Mouse (Mus musculus): ENCODE measurements around the gene Gm9844. TPM values are rescaled to one million over a fixed set of nuclear protein-coding genes. Genes with fewer than 3 reads are reported as not detected.
"Not testable (repeated sequence)": the region's sequence is repeated elsewhere in the genome, so short reads cannot be mapped to it uniquely, and the experiment has no call there.

The Gm9844 gene
- total RNA-seq, 4 experiments from 2014 or later = not detected

DNA sequence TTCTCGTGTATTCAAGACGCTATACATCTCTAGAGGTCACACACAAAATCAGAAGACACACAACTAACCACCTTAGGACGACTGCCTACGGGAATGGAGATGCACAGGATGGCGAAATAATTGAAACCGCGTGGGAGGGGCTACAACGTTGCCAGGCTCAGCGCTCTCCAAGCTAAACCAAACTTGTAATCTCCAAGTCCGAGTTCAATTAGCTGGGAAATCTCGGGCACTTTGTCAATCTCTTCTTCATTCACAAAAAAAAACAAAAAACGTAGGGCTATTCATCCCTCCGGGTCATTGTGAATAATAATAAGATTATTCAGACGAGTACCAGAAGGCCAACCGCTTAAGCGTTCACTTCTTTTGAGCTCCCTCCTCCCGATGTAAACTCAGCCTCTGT lies 7.1 kb downstream of the Gm9844 start:
- DNase-seq (ENCODE audit: low spot score) = no peak

DNA sequence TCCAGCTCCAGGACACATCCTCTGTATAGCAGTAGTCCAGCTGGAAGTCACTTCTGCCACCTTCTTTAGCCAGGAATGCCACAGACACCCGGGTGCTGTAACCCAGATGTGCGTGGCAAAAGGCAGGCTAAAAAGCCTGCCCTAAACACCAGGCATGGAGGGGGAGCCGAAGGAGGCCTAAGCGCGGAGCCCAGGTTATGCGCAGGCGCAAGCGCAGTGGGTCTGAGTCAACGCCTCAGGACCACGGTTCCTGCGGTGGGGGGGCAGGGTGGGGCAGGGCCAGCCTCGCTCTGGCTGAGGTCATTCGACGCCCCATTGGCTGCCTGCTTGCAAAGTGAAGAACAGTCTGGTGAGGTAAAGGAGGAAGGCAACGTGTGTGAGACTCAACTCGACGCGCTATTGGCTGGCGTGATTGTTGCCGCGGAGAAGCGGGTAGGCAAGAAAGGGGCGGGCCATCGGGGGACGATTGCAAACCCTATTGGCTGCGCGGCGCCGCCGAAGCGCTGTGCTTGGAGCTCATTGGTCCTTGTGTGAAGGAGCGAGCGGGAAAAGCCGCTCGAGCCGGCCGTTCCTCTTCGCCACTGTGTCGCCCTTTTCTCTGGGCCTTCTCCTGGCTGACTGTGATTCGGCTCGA lies 7.6 kb downstream of the Gm9844 start, which contains the start of the genes Lypd4 and Dmrtc2:
TSS of gene Lypd4 (minus strand) at position 410 of the 634 bp plus-strand sequence.
TSS of gene Dmrtc2 (plus strand) at position 526 of the 634 bp plus-strand sequence.
- no peak for DNase-seq (ENCODE audit: low spot score)

DNA sequence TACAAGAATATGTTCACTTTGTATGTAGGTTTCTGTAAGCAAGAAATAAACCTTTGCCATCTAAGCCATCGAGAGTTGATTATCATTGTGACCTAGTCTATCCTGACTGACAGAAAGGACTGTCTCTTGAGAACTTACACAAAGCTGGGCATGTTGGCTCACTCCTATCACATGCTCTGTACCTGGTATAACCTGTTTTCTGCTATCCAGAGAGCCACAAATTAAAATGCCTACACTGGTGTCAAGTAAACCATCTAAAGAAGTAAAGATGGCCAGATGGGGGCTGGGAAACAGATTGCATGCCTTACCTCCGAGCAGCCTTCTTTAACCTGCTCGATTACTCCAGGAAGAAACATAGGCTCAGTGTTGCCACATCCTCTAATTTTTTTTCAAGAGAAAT lies 15.6 kb downstream of the Gm9844 start:
- no peak for DNase-seq (ENCODE audit: low spot score)

DNA sequence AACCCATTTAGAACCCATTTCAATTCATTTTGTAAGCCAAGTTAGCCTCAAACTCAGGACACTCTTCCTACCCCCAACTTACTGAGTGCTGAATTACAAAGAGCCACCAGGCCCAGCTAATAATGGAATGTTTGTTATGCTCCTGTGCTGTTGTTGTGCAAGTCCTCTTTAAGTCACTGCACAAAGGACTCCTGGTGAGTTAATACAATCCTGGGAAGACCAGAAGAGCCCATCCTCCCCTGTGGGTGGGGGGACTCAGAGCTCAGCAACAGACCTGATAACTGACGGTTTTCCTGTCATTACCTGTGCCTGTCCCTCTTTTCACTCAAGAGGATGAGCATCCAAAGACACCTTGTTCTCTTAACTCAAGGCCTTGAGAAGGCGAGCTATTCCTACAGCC lies 17.6 kb downstream of the Gm9844 start:
- DNase-seq (ENCODE audit: low spot score) = no peak

DNA sequence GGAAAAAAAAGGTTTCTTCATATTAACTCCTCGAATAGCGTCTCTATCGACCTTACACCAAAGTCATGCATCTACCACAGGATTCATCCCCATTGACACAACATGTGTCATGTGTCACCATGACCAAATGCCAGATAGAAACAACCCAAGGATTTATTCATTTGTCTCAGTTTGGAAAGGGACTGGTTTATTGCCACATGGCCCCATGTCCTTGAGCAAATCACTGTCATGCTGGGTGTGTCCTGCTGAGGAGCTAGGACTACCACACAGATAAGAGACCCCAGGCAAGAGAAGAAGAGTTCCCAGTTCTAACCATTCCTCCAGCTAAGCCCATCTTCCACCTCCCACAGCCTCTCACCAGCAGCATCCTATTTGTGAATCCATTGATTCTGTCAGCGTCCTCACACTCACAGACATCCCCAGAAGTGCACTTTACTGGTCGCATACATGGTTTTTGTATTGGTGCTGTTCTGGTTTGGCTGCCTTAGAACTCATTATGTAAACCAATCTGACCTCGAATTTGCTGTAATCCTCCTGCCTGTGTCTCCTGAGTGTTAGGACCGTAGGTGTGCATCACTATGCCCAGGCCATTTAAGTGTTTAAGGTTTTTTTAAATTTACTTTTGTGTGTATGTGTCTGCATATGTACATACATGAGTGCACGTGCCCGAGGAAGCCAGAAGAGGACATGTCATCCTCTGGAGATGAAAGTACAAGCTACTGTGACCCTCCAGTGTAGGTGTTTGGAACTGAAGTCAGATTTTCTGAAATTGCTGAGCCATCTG lies 20.6 kb downstream of the Gm9844 start:
- no peak for DNase-seq (ENCODE audit: low spot score)

DNA sequence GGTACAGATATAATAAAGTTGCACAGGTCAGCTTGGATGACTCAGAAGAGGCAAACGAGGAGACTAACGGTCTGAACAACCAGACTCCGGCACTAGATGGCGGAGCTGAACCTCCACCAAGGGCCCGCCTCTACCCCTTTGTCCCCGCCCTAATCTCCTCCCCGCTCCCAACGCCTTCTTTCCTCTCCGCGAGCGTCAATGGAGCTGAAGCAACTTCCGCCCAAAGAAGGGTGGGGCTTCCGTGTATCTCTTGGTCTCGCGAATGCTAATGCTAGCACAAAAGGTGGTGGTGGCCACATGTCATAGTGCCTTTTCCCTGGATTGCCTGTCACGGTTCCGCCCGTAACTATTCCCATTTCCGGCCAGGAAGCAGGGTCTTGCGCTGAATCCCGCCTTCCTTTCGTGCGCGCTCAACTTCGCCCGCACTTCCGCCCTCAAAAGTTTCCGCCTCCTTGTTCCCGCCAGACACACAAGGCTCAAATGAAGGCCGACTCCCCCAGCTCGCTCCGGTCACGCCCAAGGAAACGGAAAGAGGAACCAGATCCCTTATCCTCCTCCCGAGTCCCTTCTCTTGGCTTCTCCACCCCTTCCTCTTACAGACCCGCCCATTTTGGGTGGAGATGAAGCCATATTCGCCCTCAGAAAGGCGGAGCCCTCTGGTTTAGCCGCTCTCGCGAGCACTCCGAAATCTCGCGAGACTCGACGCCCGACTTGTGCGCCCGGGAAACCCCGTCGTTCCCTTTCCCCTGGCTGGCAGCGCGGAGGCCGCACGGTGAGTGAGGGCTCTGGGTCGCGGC lies 22.1 kb downstream of the Gm9844 start, which contains the start of gene Rps19:
TSS of gene Rps19 (plus strand) at position 476 of the 797 bp plus-strand sequence.
- peak; percentile 99 for DNase-seq (ENCODE audit: low spot score)

DNA sequence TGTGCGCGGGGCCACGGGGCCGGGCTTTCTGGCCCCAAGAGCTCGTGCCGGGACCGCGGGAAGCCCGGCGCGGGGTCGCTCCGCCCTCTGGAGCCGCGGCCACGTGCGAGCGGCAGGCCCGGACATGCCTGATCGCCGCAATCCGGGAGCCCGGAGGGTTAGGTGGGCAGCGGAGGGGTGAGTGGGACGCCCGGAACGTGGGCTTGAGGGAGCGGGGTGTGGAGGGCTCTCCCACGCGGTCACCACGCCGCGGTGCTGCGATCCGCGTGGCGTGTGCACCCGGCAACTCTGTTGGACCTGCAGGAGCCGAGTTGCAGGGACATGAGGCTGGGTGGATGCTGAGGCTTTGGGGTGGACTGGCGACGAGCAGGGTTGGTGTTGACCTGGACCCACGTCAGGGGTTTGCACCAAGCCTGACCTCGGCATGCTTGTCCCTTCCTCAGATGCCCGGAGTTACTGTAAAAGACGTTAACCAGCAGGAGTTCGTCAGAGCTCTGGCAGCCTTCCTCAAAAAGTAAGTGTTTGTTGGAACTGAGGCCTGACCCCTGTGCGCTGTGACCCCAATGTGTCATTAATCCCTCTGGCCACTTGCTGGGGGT lies 22.8 kb downstream of the Gm9844 start:
- no peak for DNase-seq (ENCODE audit: low spot score)

DNA sequence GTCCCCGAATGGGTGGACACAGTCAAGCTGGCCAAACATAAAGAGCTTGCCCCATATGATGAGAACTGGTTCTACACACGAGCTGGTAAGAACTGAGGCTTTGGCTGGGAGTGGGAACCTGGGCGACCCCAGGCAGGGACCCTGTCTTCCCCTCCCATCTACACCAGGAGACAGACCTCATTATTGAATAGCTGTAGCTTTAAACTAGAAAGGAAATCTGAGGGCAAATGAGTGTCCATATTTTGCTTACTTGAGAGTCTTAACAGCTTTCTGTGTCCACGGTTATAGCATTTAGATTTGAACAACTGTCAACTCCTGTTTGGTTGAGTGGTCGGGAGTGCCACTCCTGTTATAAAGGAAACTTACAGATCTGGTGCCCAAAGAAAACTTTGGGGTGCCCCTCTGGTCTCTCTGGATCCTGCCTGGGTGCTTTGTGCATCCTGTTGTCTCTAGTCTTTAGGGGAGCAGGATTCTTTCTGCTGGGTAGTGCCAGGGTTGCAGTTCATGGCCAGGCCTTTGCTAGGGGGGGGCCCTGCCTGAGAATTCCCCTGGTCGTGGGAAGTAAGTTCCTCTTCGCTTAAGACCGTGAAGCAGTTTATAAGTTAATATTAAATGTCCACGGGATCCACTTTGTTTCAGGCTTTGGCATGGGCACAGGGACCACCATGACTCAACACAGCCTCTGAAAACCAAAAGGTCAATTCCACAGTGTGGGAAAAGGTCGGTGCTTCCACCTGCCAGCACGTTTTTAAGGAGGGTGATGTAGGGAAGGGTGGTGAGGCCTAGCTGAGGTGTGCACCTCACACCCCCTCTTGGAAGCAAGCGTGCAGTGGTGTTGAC lies 23.7 kb downstream of the Gm9844 start:
- no peak for DNase-seq (ENCODE audit: low spot score)

DNA sequence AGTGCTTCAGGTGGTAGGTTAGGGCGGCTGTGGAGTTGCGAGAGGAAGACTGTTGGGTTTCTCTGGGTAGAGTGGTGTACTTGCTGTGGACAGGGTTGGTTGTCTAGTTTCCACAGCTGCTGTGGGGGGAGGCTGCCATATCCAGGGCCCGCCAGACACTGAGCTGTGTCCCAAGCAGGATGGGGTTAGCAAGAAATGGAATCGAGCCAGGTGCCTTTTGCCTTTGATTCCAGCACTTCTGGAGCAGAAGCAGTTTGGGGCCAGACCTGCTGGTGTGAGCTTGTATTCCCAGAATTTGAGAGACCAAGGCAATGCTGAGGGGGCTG lies 24.3 kb downstream of the Gm9844 start:
- no peak for DNase-seq (ENCODE audit: low spot score)

DNA sequence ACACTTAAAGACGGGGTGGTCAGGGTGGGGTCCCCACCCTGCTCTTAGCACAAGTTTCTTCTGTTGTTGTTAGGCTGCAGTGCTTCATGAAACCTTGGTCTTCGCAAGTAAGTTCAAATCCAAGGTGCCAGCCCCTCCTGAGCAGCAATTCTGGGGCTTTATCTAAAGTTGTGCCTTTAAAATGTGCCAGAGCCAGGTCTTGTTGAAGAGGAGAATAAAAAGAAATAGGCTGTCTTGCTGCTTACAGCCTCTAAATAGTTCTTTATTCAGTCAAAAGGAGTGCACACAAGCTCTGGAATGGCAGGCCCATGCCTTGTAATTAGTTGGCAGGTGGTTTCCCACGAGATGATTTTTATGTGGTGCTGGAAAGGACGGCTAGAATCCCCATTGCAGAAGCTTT lies 25.1 kb downstream of the Gm9844 start:
- DNase-seq (ENCODE audit: low spot score) = no peak

DNA sequence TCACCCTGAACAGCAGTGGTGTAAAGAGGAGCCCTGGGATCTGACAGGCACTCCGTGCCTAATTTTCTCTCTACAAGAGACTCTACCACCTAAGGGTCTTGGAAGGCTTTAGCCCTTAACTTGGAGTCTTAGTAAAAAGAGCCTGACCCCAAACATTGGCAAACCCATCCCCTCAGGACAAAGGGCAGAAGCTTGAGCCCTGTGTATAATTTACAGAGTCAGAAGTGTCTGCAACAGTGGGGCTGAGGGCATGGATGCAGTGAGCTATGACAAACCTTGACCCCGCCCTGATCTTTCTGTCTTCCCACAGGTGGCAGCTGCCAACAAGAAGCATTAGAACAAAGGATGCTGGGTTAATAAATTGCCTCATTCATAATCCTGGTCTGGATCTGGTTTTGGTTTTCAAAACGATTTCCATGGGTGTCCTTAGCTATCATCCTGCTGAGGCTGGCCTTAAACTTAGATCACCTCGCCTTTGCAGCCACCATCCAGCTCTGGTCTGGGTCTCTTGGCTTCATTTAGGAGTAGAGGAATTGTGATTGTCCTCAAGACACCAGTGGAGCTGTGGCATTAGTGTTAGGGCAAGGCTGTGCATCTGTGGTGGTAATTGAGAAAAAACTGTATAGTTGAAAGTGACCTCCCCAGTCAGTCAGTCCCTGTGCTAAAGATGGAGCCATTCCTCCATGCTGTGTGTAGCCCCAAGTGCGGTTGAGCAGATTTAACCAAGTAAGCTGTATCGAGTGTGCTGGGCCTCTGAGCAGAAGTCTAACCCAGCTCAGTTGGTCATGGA lies 27.6 kb downstream of the Gm9844 start:
- no peak for DNase-seq (ENCODE audit: low spot score)

DNA sequence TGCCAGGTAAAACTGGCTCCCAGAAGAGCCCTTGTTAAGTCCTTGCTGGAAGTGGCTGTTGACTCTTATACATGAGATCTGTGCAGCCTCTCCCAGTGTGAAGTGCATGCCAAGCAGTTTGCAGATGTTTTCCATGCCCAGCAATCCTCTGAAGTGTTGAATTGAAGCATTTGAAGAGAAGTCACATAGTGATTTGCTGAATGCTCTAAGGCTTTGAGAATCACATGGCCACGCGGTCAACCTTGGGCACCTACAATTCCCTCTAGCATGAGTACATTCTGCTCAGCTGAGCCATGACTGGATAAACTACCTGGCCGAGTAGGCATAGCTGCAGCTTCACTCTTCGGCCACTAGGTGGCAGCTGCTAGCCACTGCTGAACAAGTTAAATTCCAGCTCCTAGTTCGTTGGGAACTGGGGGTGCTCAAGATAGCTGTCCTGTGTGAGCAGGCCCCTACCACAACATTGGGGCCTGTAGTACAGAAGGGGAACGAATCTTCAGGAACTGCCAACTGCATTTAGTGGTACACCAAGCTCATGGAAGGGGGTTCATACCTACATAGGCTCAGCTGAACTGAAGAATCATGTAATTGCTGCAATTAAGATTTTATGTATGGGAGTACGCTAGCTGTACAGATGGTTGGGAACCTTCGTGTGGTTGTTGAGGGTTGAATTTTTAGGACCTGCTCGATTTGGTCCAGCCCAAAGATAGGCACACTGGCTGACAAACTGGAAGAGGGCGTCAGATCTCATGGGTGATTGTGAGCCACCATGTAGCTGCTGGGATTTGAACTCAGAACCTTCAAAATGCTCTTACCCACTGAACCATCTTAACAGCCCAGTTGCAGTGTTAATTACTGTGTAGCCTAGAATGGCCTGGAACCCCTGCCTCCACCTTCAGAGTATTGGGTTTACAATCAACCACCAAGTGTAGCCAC lies 28.5 kb downstream of the Gm9844 start:
- DNase-seq (ENCODE audit: low spot score) = peak; percentile 65

DNA sequence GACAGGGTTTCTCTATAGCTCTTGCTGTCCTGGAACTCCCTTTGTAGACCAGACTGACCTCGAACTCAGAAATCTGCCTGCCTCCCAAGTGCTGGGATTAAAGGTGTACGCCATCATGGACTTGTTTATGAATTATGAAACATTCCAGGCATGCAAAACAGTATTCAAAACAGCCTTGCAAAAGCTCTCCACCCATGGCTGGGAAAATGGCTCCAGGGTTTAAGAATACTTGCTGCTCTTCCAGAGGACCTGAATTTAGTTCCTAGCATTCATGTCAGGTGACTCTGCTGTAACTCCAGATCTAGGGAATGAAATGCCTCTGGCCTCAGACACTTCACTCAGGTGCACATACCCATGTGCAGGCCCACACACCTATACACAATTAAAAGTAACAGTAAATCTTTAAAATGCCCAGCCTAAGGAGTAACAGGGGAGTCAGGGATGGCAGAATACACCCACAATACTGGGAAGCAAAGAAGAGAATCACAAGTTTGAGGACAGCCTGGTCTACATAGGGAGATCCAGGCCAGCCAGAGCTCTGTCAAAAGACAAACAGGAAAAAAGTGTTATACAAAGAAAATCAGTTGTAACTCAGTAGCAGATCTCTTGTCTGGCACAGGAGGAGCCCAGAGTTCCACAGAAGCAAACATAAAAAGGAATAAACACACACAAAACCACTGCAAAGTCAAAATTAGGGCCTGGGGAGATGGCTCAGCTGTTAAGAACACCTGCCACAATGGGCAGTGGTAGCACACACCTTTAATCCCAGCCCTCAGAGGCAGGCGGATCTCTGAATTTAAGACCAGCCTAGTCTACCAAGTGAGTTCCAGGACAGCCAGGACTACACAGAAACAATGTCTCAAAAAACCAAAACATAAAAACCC lies 29.5 kb downstream of the Gm9844 start:
- DNase-seq (ENCODE audit: low spot score) = no peak

DNA sequence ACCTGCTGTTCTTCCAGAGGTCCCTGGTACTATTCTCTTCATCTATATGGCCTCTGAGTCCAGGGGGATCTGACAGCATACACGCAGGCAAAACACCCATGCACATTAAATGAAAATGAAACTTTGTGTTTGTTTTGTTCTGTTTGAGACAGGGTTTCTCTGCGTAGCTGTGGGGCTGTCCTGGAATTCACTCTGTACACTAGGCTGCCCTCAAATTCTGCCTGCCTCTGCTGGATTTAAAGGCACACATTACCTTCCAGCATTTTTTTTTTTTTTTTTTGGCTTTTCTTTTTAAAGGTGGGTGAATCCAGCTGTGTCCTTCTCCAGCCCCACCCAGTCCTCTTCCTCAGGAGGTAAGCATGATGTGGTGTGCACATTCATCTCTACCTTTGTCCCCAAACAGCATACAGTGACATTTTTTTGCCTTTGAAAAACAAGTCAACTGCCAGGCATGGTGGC lies 30.1 kb downstream of the Gm9844 start:
- DNase-seq (ENCODE audit: low spot score) = no peak

DNA sequence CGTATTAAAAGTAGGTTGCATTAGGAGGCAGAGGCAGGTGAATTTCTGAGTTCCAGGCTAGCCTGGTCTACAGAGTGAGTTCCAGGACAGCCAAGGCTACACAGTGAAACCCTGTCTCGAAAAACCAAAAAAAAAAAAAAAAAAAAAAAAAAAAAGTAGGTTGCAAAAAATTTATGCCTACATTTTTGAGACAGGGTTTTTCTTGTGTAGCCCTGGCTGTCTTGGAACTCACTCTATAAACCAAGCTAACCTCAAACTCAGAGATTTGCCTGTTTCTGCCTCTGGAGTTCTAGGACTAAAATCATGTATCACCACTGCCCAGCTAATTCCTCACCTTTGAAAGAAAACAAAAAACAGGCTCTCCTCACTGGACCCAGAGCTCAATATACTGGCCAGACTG lies 33.7 kb downstream of the Gm9844 start:
- not testable (repeated sequence) for DNase-seq (ENCODE audit: low spot score)

DNA sequence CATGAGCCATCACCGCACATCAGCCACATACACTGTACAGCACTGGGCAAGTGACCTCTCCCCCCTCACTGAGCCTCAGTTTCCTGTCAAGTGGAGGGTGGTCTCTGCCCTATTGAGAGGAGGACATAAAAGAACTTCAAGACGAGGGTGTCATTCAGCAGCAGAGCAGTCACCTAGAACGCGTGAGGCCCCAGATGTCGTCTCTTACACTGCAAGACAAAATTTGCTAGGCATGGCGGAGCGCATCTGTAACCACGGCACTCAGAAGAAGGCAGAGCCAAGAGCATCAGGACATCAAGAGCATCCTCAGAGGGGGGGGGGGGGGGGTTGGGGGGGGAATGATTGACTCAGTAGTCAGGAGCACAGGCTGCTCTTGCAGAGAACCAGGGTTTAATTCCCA lies 34.3 kb downstream of the Gm9844 start:
- DNase-seq (ENCODE audit: low spot score) = no peak

DNA sequence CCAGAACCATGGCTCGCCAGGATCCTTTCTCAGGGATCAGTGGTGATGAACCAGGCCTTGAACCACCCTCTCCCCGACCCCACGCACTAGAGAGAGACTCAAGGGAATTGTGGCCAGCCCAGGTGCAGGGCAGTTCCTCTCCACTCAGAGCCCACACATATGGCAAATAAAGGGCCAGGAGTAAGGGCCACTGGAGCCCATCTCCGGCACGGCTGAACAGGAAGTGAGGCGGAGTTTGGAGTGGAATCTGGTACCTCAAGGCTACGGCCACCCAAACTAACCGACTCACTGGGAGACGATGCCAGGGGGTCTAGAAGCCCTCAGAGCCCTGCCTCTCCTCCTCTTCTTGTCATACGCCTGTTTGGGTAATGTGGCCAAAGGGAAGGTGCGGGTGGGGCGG lies 35.2 kb downstream of the Gm9844 start, which contains the start of gene Cd79a:
TSS of gene Cd79a (plus strand) at position 158 of the 400 bp plus-strand sequence.
- DNase-seq (ENCODE audit: low spot score) = no peak

DNA sequence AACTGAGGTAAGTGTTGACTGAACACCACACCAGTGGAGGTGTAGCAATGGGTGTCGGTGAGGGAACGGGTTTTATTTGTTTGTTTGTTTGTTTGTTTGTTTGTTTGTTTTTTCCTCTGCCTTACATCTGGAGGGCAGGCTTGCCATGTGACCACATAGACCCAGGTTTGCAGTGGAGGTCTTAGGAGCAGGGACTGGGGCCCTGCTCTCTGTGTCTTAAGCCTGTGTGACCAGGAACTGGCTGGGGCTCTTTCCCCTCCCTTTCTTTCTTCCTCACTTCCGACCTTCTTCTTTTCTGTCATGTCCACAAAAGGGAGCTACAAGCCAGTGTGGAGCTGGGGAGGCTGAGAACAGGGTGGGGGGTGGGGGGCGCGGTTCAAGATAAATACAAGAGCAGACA lies 35.9 kb downstream of the Gm9844 start:
- no peak for DNase-seq (ENCODE audit: low spot score)

Measured in heart, adult 8-10 months (tissue).